Mouse (Mus musculus): ENCODE measurements around the gene Mdm4. TPM values are rescaled to one million over a fixed set of nuclear protein-coding genes. Genes with fewer than 3 reads are reported as not detected.

Gene Mdm4
- 100 to 1,000 TPM in 1 of 2 experiments, 10 to 100 TPM in 1; 80.8 to 101 TPM for total RNA-seq (2021)
- long read RNA-seq, experiment 1, full-length matches to known transcripts = 2 of 7 reads
- long read RNA-seq, experiment 1, partial matches to known transcripts = 0 of 7 reads
- long read RNA-seq, experiment 1, other reads (novel, unspliced or antisense) = 5 of 7 reads
- long read RNA-seq, experiment 2, partial matches to known transcripts = 1 of 8 reads
- long read RNA-seq, experiment 2, other reads (novel, unspliced or antisense) = 7 of 8 reads

DNA sequence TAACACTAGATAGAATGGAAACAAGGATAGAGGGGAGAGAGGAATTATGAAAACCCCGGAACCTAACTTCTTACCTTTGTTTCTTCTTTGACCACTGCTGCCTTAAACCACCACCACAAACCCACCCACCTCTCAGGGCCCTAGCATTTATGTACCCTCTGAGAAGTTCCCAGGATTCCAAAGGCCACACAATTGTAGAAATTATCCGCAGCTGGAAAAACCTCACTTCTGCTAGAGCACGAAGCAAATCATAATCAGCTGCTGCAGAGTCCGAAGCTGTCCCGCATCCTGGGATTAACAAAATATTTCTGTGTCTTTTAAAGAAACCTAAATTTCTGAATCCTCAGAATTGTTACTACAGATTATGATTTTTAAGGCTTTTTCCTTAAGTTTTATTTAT, at the start of gene Mdm4:
Gene Mdm4, minus strand, starts transcription at position 101 of the 400 bp plus-strand sequence.
- DNase-seq (ENCODE audit: low spot score in 2 of 2) = no peak
- H3K27ac ChIP-seq = no peak within 1 kb of the TSS
- TF ChIP-seq CTCF (conservative IDR thresholded peaks at IDR 0.05) = no peak

DNA sequence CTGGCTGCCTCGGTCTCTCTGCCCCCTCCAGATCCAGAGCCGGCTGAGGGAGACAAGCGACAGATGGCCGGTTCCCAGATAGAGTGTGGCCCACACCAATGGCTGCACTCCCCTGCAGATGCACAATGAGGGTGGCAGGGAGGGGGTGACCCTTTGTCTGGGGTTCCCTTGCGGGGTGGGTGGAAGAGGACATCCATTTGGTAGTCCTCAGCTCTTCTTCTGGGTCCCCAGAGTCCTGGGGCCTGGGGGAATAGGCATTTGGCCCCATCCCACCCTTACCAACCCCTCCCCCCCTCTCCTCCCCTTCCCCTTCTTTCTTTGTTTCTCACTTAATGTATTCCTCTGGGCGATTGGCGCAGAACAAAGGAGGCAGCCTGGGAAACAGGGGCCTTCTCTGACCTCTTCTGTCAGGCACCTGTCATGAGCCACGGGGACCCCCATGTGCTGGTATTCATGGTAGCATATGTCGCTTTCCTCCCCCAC, 49.8 kb upstream of the Mdm4 start:
- Histone ChIP-seq H3K27ac (no peak overlapping the region), H3K4me3 (no peak overlapping the region)
- no peak for TF ChIP-seq CTCF (conservative IDR thresholded peaks at IDR 0.05)
- DNase-seq (ENCODE audit: low spot score in 2 of 2) = no peak

More for the DNA sequence above, at the start of gene Mdm4:
- H3K4me3 ChIP-seq = no peak within 1 kb of the TSS

DNA sequence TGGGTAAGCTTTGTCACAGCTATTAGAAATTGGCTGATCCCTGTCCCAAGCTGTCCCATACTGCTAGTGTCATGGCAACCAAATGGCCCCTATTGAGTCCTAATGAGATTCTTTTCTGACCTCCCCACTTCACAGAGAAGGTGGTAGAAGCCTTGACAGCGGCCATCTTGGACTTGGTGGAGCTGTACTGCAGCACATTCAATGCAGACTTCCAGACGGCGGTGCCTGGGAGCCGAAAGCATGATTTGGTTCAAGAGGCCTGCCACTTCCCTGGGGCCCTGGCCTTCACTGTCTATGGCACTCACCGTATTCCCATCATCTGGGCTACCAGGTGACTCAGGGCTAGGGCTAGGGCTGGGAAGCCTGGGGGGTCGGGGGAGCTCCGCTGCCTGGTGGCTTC, 49.1 kb upstream of the Mdm4 start:
- TF ChIP-seq CTCF (conservative IDR thresholded peaks at IDR 0.05) = no peak
- H3K4me3 ChIP-seq = no peak overlapping the region
- no peak for DNase-seq (ENCODE audit: low spot score in 2 of 2)
- H3K27ac ChIP-seq = no peak overlapping the region

DNA sequence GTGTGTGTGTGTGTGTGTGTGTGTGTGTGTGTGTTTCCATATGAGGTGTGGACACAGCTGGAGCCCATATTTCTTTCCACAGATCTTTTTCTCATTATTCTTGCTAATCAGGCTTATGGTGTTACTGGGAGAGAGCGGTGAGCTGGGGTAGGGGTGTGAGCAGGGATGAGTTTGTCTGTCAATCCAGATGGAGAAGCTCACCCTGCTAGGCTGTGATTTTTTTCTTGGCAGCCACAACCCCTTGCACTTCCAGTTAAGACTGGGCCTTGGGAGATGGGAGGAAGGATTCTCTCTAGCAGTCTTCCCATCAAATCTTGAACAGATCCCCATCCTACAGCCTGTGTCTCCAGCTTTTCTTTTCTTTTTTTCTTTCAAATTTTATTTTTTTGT, 48.0 kb upstream of the Mdm4 start:
- no peak overlapping the region for H3K27ac ChIP-seq
- no peak overlapping the region for H3K4me3 ChIP-seq
- peak in 1 of 2 experiments; percentile 51 for DNase-seq (ENCODE audit: low spot score in 2 of 2)
- TF ChIP-seq CTCF (conservative IDR thresholded peaks at IDR 0.05) = no peak

DNA sequence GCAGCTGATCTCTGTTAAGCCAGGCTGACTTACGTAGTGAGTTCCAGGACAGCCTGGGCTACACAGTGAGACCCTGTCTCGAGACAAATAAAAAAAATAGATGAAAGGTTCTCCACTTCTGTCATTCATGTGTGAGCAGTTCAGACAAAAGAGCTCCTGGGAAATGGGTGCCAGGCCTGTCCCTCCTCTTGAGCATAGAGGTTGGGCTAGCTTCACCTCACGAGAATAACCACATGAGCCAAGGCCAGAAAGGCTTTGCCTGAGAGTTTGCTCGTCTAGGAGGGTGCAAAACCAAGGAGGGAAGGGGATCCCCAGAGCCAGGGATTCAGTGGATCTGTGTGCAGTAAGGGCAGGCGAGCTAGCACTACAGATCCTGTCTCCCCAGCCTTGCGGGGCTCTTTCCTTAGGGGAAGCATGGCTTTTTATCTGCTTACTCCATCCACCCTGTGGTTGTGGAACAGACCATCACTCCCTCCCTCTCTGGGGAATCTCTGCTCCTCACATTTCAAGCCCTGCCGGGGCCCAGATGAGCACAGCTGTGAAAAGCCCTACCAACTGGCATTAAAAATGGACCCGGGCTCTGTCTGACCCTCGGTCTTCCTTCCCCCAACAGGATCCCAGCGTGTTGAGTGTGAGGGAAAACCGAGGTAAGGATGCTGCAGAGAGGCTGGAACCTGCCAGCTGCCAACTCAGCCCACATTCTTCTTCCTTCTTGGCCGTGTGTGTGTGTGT, 47.4 kb upstream of the Mdm4 start:
- no peak overlapping the region for H3K4me3 ChIP-seq
- no peak for TF ChIP-seq CTCF (conservative IDR thresholded peaks at IDR 0.05)
- DNase-seq (ENCODE audit: low spot score in 2 of 2) = no peak
- peak overlapping the region; percentile 36; the same call in 1 of the 2 replicates for H3K27ac ChIP-seq

DNA sequence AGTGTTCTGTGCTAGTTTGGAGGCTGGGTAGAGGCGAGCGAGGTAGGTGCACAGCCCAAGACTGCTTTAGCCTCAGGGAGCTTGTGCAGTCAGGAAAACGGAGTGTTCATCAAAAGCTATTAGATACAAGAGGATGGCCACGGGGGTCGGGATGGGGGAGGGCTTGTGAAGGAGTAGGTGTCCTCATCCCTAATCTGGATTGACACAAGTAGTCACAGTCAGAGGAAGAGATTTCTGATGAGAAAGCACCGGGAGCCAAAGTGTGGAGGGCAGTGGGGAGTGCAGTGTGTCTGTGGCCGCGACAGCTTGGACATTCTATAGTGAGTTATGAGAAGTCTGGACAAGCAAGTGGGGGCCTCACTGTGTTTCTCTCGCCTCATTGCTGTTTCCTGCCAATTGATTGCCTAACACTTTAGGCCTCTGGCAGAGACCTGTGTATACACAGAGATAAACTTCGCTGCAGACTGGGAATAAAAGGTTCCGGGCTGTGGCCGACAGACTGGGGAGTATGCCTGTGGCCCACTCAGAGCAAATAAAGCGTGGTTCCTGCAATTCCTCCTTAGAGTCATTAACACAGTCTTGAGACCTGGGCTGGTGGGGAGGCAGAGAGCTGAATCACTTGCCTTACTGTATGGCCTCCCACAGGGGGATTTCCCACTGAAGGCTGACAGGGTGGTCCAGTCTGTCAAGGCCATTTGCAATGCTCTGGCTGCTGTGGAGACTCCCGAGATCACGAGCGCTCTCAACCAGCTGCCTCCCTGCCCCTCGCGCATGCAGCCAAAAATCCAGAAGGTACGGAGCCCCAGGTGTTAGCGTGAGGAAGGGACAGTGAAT, 46.5 kb upstream of the Mdm4 start:
- no peak for TF ChIP-seq CTCF (conservative IDR thresholded peaks at IDR 0.05)
- Histone ChIP-seq H3K27ac (no peak overlapping the region), H3K4me3 (no peak overlapping the region)
- DNase-seq (ENCODE audit: low spot score in 2 of 2) = no peak

DNA sequence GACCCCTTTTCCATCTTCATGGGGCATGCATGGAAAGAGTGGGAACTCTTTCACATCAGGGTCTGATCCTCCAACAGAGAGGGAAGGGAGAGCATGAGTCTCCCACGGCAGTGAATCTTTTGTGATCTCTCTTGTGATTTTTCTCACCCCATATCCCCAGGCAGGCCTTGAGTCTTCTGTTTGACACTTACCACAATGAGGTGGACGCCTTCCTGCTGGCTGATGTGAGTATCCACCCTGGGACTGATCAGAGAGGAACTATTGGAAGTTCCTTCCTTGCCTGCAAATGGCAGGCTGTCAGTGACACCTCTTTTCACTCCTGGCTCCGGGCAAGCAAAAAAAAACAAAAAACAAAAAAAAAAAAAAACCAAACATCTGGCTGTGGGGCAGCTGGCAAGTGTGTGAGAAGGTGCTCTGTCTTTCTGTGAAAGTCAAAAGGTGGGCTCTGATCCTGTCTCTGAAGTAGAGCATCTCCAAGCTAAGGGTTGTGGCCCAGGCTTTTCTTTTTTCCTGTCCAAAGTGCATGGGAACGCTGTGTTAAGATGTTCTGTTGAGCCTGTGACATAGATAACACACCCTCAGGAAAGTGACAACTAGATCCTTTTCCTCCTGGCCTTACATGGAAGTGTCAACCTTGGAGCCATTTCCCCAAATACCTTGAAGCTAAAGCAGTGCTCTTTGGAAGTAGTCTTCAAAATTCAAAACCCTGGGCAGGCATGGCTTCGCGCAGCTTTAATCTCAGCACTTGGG, 45.5 kb upstream of the Mdm4 start:
- H3K4me3 ChIP-seq = no peak overlapping the region
- DNase-seq (ENCODE audit: low spot score in 2 of 2) = no peak
- TF ChIP-seq CTCF (conservative IDR thresholded peaks at IDR 0.05) = no peak
- H3K27ac ChIP-seq = no peak overlapping the region

DNA sequence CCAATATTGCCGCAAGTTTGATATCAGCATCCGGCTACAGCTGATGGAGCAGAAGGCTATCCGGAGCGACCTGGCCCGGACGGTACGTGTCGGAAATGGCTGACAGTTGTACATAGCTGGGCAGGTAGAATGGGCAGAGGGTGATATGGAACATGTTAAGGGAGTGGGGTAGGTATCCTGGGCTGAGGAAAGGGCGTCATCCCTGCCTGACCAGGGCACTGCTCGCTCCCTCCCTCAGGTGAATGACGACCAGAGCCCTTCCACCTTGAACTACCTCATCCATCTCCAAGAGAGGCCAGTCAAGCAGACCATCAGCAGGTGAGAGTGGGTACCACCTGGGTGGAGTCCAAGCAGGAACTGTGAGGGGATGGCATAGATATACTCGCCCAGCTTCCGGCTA, 44.2 kb upstream of the Mdm4 start:
- H3K27ac ChIP-seq = no peak overlapping the region
- H3K4me3 ChIP-seq = no peak overlapping the region
- no peak for TF ChIP-seq CTCF (conservative IDR thresholded peaks at IDR 0.05)
- DNase-seq (ENCODE audit: low spot score in 2 of 2) = no peak

DNA sequence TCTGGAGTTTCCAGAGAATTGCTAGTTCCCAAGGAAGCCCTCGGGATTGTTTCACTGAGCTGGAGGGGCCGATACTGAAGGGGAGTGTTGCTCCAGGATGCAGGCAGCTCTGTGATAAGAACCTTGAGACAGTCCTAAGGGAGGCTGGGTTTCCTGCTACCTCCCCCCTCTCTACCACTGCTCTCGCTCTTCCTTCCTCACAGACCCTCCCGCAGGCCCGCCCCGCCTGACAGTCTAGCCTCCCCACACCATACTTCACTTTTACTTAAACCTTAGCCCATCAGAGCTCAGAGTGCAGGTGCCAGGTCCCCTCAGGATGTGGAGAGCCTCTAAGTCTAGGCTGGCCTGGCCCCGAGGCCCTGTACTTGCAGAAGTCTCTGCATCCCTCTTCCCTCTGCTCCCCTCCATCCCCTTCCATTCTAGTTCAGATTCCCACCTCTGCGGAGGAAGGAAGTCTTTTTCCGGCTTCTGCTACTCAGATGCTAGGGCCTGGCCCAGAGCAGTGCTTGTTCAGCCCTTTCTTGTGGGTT, 43.0 kb upstream of the Mdm4 start:
- Histone ChIP-seq H3K27ac (0 out of 2 replicates have a peak overlapping the region, but pooled peaks have one; percentile 0), H3K4me3 (no peak overlapping the region)
- DNase-seq (ENCODE audit: low spot score in 2 of 2) = no peak
- no peak for TF ChIP-seq CTCF (conservative IDR thresholded peaks at IDR 0.05)

DNA sequence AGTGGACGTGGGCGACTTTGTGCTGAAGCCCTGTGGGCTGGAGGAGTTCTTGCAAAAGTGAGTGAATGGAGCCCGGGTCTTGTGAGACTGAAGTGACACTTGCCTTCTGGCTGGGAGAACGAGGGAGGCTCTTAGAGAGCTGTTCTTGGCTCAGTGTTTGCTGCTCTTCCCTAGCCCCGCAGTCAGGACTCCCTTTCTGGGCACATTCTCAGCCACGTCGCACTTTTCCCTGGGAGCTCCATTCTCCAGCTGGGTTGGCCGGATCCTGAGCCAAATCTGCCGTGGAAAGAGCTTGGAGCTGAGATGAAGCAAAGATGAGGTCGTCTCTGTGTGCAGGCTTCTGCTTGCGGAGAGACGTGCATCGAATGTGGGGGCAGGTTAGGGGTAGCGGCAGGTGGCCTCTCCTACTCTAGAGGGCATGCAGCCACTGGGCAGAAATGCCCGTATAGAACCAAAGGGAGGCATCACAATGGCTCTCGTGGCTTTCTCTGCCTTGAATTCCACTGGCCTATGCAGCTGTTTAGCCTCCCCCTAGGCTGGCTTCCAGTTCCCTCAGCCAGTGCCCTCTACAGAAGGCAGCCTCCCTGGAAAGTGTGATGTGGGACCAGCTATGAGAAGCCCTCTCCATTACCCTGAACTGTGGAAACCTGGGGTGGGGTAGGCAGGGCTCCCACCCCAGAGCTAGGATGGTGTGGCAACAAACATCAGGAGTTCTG, 41.5 kb upstream of the Mdm4 start:
- H3K27ac ChIP-seq = peak overlapping the region; percentile 71
- no peak overlapping the region for H3K4me3 ChIP-seq
- DNase-seq (ENCODE audit: low spot score in 2 of 2) = peak; percentile 47 to 52
- no peak for TF ChIP-seq CTCF (conservative IDR thresholded peaks at IDR 0.05)

DNA sequence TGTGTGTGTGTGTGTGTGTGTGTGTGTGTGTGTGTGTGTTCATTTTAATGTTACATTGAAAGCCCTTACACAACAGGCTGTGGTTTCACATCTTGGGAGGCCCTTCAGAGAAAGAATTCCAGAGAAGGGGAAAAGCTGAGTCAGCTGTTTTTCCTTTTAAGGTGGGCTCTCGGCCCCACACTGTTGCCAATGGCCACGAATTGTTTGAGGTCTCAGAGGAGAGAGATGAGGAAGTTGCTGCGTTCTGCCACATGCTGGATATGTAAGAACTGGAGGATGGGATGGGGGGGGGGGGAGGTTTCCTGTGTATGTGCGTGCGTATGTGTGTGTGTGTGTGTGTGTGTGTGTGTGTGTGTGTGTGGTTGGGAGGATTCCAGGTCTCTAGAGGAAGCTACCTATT, 39.8 kb upstream of the Mdm4 start:
- TF ChIP-seq CTCF (conservative IDR thresholded peaks at IDR 0.05) = no peak
- Histone ChIP-seq H3K27ac (no peak overlapping the region), H3K4me3 (no peak overlapping the region)
- DNase-seq (ENCODE audit: low spot score in 2 of 2) = no peak
